Mouse (Mus musculus) bone marrow macrophage, adult 2 months (primary cell): ENCODE data around the gene Ttc1.

ENCODE experiments used
- CTCF ChIP-seq: IDR thresholded peaks from 2 replicates; pipeline ENCODE4 v1.5.1; 2012; ENCODE audit warnings: low read depth, mild to moderate bottlenecking, low read length, moderate library complexity
- POLR2A ChIP-seq: IDR thresholded peaks from 2 replicates; pipeline ENCODE4 v1.6.1; 2012; ENCODE audit warnings: mild to moderate bottlenecking, low read depth, low read length, borderline replicate concordance

GRCm38 (mm10) chr11:43696623-43697022 is 51.2 kb downstream of the Ttc1 start:
- no peak for TF ChIP-seq CTCF
- TF ChIP-seq POLR2A, result no peak
